Mouse (Mus musculus) common myeloid progenitor, adult 5-6 weeks (primary cell): Measurements from ENCODE around the gene Zcchc7. TPM values are rescaled to one million over a fixed set of nuclear protein-coding genes. Genes with fewer than 3 reads are reported as not detected.
"Not testable (repeated sequence)": the region's sequence is repeated elsewhere in the genome, so short reads cannot be mapped to it uniquely, and the experiment has no call there.

Experiments
- ATAC-seq: replicated peaks from 2 replicates; pipeline ENCODE4 v1.8.0; 2016; ENCODE audit warnings: low read depth, mild to moderate bottlenecking, moderate TSS enrichment, inconsistent platforms; ENCODE audit not compliant: poor library complexity, severe bottlenecking
- total RNA-seq: library from RNA; stranded (forward); fragments of 200-1000, 187-1606 nt; gene quantifications from 2 replicates; pipeline ENCODE4 v1.2.3, GENCODE M21; 2017

The Zcchc7 gene
- total RNA-seq, 1 experiment from 2014 or later = 92.3 TPM

DNA sequence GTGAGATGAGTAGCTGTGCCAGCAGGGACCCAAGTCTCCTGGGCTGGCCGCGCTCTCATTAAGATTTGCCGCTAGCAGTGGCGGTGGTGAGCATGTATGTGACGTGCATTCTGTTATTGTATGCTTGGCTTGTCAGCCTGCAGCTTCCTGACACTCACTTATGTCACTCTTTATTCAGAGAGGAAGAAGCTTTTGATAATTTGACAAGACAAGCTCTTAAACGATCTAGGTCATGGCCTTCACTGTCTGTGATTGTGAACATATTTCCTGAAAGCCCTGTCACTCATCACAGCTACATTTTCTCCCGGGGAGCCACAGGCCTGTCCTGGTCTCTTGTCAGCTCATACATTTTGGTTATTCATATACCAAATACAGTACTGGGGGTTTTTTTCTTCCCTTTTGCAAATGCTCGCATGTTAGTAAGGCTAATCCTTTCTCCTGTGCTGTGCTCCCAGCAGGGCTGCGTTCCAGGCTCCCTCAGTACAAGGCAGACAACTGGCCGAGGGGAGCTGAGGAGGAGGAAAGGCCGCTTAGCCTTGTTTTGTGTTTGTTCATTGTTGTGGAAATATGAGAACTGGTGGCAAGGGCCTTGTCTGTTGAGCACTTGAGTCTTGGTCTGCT lies 150.1 kb downstream of the Zcchc7 start:
- ATAC-seq = no peak

GRCm38 (mm10) chr4:44906399-44906798 lies 150.7 kb downstream of the Zcchc7 start:
- ATAC-seq = no peak

- ATAC-seq = peak; percentile 82
These were observed 154.4 kb downstream of the Zcchc7 start for GRCm38 (mm10) chr4:44910065-44910464.

DNA sequence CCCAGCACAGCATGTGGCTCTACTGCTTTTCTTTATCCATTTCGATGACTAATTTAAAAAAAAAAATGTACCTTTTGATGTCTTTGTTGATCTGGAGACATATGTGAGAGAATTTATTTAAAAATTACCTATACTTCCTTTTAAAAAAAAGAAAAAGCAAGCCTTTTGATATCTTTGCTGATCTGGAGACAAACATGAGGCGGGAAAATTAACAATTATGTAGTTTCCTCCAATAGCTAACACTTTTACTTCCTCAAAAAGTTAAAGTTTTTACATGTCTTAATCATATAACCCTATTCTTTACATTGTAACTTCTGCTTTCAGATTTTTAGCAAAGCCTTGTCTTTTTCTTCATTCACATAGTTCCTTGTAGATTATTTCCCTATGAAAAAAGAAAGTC lies 155.2 kb downstream of the Zcchc7 start:
- no peak for ATAC-seq

DNA sequence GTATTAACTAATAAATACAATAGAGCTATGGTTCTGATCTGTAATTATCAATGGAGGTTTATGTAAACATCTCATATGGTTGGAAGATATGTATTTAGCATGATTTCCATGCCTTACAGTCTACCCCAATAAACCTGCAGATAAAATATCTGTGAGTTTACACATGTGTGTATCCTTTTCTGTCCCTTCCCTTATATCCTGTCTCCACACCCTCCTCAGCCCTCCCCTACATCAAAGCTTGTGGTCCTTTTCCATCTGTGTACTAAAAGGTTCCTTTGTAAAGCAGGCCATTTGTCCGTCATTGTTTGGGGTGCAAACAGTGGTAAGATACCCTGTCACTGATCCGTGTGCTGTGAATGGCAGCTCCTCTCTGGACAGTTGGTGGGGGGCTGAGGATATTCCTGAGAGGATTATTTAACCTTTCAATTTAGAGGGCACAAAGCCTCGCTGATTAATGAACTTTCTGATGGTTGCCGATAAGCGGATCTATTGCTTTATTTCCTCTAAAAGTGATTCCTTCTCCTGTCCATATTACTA lies 161.7 kb downstream of the Zcchc7 start:
- ATAC-seq = no peak

GRCm38 (mm10) chr4:44917907-44918306 lies 162.2 kb downstream of the Zcchc7 start:
- 0 out of 2 replicates have a peak, but pooled peaks have one; percentile 32 for ATAC-seq

DNA sequence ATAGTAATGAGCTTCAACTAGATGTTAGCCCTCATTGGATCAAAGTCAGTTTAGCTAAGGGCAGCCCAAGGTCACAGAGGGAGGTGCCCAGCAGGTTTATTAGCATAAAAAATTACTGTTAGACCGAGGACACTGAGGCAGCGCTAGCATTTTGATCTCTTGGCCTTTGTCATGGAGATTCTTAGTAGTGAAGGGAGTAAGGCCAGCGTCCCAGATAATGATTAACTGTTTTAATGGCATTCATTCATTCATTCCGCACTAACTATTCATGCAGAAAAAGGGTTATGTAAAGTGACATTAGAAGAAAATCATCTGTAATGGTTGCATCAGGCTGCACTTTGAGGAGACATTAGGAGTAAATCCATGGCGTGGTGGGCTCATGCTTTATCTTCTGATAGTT lies 165.2 kb downstream of the Zcchc7 start:
- no peak for ATAC-seq

- ATAC-seq = no peak
These were observed 166.9 kb downstream of the Zcchc7 start for GRCm38 (mm10) chr4:44922466-44923128.

GRCm38 (mm10) chr4:44923129-44923481 lies 167.4 kb downstream of the Zcchc7 start:
- no peak for ATAC-seq

GRCm38 (mm10) chr4:44927934-44928333 lies 172.3 kb downstream of the Zcchc7 start:
- ATAC-seq = no peak

- ATAC-seq = no peak
These were observed 173.1 kb downstream of the Zcchc7 start for GRCm38 (mm10) chr4:44928790-44929189.

GRCm38 (mm10) chr4:44930406-44930805 lies 174.7 kb downstream of the Zcchc7 start:
- no peak for ATAC-seq

DNA sequence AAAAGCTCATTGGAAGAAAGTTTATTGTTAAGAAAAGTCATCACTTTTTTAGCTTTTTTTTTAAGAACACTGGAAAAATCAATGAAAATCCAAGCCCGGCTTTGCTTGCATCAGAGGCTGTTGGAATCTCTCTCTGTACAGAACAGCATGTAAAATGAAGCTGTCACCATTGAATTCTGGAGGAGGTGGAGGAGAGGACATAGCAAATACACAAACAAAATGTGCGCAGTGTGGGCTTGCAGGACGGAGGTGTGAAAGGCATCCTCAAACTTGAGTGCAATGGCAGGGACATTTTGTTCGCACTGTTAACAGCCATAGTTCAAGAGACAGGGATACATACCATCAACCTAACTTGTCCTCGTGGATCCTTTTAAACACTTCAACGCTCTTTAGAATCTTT lies 176.1 kb downstream of the Zcchc7 start:
- no peak for ATAC-seq

DNA sequence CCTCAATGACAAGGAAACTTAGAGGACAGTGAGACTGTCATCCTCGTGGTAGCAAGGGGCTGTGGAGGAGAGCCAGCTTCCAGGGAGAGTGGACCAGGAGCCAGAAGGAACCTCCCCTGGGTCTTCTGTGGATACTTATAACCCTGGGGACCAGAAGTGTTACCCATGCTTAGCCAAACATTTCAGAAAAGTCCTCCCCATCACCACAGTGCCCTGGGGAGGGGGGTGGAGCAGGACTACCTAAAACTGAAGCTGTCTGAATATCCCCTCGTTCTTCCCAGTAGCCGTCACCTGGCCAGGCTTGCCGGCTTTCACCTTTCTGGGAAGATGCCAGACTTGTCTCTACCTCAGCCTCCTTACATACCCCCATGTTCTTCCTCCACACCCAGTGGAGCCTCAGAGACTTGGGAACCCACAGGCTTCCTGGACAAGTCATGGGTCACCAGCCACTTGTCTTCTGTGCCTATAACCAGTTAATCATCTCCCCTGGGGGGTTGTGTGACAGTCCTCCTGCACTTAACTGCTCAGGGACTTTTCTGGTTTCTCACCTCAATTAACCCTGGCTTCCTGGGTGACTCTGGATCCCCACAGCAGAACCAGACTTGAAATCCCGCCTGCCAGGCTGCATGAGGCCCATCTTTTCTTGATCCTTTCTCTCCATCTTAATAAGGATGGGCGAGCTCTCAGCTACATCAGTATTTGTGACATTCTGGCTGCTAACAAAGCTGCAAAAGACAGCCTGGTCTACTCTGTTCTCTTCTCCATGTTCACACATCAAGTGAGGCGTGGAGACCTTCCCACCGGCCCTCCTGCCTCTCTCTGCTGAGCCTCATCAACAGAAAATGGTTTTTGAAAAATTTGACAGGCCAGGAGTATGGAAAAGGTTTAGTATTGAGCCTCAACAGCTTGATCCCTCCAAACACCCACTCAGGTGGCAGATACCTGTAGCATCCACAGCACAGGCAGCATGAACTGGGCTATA lies 183.0 kb downstream of the Zcchc7 start:
- no peak for ATAC-seq

DNA sequence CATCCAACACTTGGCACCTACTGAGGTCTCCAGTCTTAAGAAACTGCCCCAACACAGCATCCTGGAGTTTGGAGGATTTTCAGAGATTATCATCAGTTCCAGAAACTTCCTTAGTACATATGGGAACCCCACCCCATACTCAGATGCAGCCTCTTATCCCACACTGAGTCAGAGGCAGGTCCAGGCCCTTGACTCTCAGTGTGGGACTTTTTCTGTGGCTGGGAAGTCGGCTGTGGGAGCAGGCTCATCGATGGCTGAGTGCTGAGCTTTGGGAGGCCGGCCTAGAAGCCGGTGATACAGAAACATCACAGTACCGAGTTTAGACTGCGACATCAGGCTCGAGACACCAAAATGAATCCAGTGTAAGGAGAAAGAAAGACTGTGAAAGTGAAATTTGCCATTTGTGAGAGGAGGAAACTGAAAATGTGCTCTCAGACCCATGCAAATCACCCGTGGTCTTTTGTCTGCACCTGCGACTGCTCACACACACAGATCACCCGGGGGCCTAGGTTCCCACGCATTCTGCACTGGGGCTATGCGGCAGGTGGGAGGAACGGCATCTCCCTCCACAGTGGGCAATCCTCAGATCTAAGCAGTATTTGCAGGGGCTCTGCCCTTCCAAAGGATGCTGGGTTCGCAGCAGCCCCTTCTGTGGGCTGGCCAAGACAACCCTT lies 184.0 kb downstream of the Zcchc7 start:
- no peak for ATAC-seq

DNA sequence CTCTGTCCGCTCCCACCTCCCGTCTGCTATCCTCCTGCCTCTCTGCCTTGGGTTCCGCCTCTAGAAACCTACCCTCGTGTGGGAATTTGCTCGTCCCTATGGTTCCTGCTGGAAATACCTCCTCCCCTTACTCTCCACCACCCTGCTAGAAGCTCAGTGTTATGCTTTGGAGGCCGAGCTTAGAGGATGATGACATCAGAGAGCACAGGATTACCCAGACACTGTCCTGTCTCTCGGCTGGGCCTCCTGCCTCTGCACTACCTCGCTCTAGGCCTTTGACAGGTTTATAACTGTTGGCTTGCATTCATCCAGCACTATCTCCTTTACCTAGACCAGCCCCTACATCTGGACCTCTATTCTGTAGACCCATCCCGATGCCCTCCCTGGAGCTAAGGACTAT lies 184.6 kb downstream of the Zcchc7 start:
- ATAC-seq = no peak

GRCm38 (mm10) chr4:44942237-44942636 lies 186.6 kb downstream of the Zcchc7 start:
- peak; percentile 80 for ATAC-seq

- no peak for ATAC-seq
These were observed 187.8 kb downstream of the Zcchc7 start for GRCm38 (mm10) chr4:44943480-44943879.

GRCm38 (mm10) chr4:44944426-44945075 lies 188.9 kb downstream of the Zcchc7 start:
- no peak; the same call in 1 of the 2 replicates for ATAC-seq

DNA sequence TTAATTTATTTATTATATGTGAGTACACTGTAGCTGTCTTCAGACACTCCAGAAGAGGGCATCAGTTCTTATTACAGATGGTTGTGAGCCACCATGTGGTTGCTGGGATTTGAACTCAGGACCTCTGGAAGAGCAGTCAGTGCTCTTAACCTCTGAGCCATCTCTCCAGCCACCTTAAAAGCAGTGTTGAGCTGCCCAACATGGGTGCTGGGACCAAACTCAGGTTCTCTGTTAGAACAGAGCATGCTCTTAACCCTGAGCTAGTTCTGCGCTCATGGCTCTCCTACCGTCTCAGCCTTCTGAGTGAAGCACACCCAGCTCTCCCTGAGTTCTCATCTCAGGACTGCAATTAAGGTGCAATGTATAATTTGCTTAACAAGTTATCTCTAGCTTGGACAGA lies 190.4 kb downstream of the Zcchc7 start:
- ATAC-seq = not testable (repeated sequence)
